Mouse (Mus musculus) CH12F3 (cell line): ENCODE measurements at regions not wholly inside any gene's neighbourhood (a gene's known extent, or its start where the extent isn't known, plus 50 kb on each side); places are given as distances from the start of the nearest gene placed in this dataset.

Source experiments
- in situ Hi-C: fragments of 300-500 bp; cut with MboI; formaldehyde crosslinking; loops from 2 replicates; pipeline ENCODE4 v1.14.3; 2020; ENCODE audit warnings: low sequenced_read_pairs

DNA sequence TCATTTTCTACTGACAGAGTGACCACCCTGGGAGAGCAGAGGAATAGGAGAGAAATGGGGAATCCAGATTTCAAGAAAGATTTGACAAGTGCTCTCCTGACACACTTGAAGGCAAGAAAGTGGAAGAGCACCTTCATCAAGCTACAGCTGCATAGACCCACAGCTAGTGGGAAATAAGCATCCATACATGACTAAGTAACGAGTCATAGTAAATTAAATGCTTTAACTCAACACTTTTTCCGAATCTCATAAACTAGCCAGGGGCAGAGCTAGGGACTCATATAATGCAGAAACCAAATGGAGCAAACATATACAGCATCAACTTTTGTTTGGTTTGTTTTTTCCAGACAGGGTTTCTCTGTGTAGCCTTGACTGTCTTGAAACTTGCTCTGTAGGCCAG is 383.2 kb upstream of the Gm10306 start:
- in situ Hi-C loops, result no loop called here

DNA sequence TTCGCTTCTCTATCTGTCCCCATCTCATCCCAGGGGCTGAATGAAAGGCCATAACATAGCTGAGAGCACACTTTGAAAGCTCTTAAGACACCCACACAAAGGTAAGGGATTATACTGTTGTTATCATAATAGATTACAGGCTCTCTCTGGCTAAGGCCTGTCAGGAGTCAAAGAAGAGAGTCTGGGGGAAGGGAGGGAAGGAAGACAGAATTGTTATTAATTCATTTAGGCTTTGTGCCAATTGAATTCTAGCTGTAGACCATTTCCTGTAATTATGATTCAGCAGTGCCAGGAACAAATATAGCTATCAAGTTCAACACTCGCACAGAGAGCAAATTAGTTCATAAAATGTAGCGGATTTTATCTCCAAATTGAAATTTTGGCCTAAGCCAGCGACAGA is 369.3 kb upstream of the Gm10306 start:
- in situ Hi-C loops, result no loop called here

DNA sequence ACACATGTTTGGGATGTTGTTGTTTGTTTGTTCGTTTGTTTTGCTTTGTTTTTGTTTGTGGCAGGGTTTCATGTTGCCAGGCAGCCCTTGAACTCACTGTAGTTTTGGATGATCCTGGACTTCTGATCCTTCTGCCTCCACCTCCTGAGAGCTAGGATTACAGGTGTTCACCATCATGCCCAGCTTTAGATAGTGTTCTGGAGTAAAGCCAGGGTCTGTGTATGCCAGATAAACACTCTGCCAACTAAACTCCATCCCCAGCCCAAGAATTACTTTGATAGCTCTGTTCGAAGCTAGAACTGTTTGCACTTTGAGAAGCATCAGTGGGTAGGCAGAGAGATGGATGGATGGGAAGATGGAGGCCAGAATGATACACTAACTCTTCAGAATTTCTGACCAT is 368.0 kb upstream of the Gm10306 start:
- in situ Hi-C loops, result no loop called here

DNA sequence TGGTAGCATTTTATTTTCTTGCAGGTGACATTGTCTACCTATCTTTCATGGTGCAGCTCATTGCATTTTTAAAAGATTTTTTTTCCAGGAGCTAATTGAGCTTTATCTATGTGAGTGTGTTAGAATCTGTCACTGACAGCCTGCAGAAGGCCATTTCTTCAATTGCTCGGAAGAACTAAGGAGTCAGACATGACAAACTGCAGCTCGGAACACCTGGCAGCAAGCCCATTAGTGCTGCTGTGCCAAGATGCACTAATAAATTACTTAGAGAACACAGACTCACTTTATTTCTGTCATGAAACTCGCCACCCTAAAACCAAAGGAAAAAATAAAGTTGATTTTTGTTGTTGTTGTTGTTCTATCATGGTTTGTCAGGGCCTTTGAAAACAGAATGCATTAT is 367.5 kb upstream of the Gm10306 start:
- in situ Hi-C loops, result no loop called here

DNA sequence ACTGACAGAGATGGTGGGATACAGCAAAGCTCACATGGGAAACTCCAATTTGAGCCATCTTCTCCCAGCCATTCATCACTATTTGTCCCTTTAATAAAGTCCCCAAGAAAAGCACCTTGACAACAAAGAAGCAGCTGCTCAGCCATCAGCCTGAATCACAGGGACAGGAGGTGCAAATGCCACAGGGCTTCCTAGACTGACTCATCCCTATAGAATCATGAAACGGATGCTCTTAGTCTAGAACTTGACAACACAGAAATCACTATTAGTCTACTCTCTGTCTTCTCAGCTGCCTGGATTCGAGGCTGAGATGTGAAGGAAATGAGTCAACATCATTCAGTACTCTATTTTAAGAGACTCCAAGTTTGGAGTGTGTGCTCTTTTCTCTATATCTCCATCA is 365.4 kb upstream of the Gm10306 start:
- in situ Hi-C loops, result no loop called here

DNA sequence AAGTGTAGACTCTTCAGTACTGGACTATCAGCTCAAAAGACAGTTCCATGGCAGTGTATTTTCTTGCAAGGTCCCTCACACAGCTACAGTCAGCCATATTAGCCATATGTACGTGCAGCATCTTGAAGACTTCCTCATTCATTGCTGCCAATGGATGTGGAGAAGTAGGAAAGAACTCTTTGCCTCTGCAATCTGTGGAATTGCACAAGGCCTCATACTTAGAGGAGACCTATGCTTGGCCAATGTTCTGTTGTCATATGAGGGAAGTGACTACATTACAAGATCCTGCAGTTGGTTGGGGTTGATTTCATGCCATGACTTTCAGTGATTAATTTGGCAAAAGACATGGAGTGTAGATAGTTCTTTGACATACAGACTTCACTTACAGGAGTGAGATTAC is 340.1 kb upstream of the Gm10306 start:
- in situ Hi-C loops, result no loop called here

DNA sequence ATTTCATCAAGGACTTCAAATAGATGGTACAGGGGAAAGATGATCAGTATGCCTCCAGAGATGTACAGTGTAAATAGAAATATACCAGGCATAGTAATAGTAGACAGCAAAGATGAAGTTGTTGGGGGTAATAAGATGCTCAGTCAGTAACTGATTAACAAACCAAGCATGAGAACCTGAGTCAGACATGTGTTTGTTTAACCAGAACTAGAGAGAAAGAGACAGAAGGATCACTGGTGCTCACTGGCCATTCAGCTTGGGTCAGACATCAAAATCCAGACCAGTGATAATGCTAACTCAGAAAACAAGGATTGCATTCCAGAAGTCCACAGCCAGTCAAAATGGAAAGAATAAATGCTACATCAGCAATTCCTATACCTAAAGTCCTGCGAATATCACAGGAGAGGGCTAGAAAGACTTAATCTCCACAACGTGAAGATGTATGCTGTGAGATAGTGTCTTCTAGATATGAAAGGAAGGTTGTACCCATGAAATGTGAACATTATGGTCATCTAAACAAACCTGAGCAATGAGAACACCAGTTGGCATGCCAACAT is 320.6 kb upstream of the Gm10306 start:
- in situ Hi-C loops, result no loop called here

DNA sequence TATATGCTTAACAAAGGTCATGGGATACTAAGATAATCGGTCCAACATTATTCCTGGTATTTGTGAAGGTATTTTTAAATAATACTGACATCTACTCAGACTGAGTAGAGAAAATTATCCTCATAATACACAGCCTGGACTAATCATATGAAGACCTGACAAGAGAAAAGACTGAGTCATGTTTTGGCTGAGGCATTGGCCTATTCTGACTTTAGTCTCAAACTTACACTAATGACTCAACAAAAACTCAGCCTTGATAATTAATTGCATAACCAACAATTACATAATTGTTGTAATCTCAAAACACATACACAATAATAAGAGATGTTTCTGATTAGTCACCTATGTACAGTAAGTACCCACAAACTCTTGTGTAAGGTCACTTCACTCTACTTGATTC is 300.3 kb upstream of the Gm10306 start:
- in situ Hi-C loops, result no loop called here

DNA sequence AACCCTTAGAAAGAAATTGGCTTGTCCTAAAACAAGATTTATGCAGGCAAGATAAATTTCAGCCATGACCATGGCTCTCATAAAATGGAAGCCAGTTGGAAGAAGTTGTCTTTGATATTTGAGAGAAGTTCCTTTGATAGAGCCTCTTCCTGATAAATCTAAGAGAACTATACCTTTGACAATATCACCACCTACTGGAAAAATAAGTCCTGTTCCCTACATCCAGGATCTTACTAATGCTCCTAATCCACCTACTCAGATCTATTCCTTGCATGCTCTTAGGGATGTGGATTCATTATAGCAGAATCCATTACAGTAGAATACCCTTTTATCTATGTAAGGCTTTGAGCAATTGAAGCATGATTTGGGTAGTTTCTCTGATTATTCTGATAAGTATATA is 295.2 kb upstream of the Gm10306 start:
- in situ Hi-C loops, result no loop called here

DNA sequence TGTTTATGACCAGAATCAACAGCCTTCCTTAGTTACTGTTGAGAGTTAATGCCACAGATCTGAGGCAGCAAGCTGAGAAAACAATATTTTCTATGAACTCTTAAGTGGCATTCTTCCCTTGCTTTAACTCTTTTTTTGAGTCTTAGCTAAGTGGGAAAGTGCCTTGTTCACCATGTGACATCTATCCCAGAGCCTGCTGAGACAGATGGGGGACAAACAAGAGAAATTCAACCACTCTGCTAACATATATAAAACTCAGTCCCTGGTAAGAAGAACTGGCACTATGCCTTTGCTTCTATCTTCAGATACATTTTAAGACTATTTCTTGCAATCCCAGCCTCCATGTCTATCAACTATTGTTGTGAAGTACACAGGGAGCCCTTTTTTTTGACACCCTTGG is 274.6 kb upstream of the Gm10306 start:
- in situ Hi-C loops, result no loop called here

DNA sequence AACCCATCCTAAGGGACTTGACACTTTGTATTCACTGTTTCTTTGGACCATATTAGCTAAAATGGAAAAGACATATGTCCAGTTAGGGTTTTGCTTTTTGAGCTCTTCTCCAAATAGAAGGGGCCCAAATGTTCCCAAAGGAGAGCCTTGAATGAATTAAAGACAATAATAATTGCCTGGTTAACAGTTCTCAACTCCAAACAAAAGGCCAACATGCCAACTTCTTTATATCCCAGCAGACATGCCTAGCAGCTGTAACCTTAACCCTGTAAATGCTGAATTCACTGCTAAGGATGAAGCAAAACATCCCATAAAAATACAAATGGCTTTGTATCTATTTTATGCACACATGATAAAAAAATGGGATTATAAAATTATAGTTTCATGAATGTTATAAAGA is 264.2 kb upstream of the Gm10306 start:
- in situ Hi-C loops, result no loop called here

DNA sequence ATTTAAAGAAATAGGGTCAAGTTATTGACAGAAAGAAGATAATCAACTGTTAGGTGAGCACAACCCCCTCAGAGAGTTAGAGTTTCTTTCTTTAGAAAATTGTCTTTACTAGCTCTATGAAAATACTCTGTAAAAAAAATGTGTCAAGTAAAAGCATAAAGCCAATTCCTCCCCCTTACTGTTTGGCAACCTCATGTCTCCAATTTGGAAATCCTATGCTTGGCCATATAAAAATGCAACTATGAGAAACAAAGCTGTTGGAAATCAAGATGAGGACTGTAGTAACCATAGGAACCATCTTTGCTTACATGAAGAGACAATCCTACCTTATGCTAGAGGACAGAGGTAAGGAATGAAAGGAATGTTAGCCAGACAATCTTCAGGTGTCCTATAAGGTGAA is 239.0 kb upstream of the Gm10306 start:
- in situ Hi-C loops, result no loop called here

DNA sequence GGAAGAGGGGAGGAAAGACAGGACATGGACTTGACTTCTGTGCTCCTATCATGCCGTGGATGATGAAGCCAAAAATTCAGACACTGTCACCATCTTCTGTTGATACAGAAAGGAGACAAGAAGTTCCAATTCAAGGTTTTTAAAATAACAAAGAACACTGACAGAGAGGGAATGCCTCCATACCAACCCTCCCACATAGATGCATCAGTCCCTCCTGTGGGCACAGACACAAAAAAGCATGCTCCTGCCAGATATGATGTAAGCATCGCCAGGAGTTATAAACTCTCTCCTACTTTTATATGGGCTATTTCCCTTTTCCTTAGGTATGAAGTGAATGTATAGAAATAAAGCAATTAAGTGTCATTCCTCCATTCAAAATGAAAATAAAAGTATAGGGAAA is 229.6 kb upstream of the Gm10306 start:
- in situ Hi-C loops, result no loop called here

DNA sequence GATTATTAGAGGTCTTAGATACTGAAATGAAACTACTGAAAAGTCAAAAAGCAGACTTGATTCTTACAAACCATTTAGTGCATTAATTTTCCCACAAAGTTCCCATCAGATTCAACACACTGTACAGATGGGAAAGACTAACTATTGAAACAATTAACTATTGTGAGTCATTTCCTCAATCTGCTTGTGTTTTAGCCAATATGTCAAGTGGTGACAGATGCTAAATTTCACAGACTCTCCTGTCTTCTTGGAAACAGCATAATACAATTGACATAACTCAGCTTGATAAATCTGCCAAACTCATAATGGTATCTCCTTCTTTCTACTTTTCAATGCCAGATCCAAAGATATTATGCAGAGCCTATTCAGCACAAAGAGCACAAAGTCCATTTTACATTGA is 213.0 kb upstream of the Gm10306 start:
- in situ Hi-C loops, result no loop called here

DNA sequence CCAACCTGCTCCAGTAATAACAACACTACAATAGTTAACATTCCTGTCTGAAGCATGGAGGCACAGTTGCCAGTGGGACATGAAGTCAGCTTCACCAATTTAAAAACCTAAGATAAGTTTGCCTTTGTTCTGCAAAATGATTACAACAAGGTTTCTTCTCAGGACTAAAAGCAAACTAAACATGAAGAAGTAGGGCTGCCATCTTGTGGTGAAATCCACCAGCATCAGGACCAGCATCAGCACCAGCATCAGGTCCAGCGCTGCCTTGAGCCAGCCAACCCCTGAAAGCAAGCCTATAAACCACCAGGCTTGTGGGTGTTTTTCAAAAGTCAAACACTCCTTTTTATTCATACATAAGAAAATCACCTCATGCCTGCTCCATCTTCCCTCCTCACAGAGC is 207.1 kb upstream of the Gm10306 start:
- in situ Hi-C loops, result no loop called here

DNA sequence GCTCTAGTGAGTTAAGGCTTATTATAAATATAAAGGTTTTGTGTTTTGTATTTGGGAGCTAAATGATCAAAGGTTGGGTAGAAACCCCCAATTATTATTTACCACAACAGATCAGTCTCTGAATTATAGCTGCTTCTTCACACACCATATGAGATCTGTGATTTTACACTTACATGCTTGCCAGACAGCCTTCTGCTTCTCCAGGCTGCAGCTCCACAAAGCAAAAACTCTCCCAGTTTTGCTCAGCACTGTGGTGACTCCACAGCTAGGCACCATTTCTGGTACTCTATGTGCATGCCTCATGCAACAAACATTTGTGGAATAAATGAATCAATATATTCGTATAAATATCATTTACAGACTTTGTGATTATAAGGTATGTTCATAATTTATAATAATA is 199.4 kb upstream of the Gm10306 start:
- in situ Hi-C loops, result no loop called here

DNA sequence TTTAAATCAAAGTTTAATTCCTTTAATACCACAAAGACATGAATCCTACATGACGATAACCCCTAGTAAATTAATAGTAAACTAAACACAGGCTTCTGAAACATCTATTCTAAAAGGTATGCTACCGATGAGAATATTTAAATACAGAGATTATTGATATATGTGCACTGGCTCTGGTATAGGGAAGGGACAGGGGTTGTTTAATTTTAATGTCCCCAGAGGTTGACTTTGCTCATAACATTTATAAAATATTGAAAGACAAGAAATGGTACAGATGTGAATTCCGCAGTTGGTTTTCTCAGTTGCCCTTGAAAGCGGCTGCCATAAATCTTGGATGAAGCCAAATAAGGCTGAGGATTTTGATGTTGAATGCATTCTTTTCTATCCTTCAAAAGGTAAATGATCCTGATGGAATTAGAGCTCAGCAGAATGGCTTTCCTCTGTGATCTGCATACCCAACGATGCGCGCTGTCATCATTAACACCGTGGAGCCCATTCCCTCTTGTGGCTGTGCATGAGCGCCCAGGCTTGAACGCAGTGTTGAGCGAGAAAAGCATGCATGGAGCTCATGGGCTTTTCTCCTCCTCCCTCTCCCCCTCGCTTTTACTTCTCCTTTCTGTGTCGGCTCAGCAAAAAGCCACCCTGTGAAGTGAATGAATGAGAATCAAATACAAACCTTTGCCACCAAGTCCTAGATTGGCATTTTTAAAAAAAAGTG is 195.4 kb upstream of the Gm10306 start:
- in situ Hi-C loops, result no loop called here

DNA sequence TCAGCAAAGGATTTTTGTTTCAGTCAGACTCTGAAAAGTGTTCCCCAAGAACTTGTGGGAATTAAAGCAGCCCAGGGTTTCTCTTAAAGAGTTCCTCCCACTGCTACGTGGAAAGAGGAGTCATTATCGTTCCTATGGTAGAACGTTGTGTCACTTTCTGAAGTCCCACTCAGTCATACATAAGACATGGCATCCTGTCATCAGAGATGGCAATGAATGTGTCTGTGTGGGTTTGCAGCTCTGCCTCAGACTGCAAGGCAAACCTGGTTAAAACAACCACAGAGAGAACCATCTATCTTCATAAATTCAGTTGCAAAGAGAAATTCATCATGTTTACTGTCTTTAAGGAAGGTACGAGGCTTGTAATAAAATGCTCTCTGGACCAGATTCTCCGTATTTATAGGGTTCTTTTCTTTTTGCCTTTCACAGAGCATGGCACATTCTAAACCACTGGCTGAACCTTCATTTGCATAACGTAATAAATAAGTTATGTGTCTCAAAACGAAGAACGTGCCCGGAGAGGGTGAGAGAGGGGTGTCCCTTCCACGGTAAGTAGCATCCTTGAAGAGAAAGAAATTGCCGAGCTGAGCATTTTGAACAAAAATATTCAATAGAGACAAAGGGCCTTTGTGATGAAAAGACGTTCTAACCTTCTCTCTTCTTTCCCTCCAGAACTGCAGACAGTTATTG is 194.7 kb upstream of the Gm10306 start:
- in situ Hi-C loops, result no loop called here

DNA sequence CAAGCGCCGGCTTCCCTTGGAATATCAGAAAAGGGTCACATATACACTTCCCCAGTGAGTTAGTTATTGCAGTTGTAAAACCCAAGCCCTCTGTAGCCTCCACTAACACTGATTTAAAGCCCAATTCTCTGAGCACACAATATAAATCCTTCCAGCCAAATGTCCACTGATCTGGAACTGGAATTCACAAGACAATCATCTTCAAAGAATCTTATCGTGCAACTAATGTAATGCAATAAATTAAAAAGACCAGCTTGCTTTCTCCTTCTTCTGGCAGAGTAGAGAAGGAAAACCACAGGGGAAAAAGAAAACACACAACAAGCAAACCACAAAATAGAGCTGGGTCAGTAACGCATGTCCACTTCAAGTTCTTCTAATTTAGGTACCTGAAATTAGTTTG is 191.0 kb upstream of the Gm10306 start:
- in situ Hi-C loops, result no loop called here

DNA sequence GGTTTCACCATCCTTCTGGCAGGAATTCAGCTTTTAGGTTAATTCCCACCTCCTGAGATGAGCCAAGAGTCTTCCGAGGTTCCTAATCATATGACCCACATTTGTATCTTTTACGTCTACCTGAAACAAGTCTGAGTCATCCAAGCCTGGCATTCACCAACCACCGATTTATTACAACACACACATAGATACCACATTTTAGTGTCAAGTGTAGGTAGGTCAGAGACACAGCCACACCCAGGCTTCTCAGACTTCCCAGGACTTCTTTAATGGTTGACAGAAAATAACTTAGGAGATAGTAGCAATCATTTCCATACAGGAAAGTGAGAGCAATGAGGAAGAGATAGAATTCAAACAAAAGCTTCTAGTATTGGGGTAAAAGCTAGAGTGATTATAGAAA is 189.2 kb upstream of the Gm10306 start:
- in situ Hi-C loops, result no loop called here

DNA sequence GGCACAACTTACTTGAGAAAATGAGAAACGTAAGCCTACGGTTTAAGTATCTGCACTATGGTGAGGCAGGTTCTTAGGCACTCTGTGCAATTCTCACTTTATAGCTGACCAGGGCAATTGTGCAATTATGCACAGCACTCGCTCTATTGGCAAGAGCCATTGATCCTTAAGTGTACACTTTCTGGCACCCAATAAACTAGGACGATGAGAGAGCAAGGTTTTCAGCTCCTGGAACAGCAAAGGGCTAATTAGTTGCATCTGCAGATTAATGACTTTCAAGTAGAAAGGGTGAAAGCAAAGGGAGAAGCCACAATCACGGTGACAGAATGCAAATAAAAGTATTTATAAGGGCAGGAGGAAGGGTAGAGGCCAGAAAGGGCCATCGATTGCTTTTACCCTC is 185.4 kb upstream of the Gm10306 start:
- in situ Hi-C loops, result no loop called here

DNA sequence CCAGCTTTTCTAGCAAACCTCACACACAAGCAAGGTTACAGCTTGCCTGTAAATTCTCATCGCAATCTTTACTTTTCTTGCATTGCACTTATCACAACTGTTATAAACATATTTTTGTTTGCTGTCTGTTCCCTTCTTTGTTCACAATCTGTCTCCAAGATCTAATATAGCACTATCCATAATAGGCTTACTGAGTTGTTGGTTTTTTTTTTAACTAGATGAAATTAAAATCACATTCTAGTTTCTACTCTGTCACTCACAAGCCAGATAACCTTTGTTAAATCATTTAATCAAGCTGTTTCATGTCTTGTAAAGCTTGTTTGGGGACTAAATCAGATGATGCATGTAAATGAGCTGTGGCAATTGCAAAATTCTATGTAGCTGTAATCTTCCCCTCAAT is 180.1 kb upstream of the Gm10306 start:
- in situ Hi-C loops, result no loop called here

DNA sequence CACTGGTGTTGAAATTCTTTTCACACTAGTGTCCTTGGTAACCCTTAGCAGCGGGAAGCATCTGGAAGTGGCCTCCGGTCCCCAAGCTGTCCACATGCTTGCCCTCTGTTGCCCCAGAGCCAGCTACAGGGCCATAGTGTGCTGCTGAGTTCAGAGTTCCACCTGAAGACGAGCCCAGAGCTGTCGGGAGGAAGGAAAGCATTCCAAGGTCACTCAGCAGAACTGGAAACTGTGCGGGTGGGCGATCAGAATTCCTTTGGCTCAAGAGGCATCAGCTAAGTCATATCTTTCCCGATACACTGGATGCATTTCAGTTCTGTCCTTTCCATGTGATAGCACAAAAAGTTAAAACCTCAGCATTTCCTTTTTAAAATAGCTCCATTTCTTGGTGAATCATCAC is 170.6 kb upstream of the Gm10306 start:
- in situ Hi-C loops, result no loop called here
